Mouse (Mus musculus) heart, embryonic 15.5 days (tissue): ENCODE measurements at regions not wholly inside any gene's neighbourhood (a gene's known extent, or its start where the extent isn't known, plus 50 kb on each side); places are given as distances from the start of the nearest gene placed in this dataset.

Experiments
- ATAC-seq: fragments of 200-750 bp; cut with Nextera tagmentation; replicated peaks from 2 replicates; pipeline ENCODE4 v1.8.0; 2017; ENCODE audit warnings: low read depth, moderate TSS enrichment; ENCODE audit not compliant: insufficient number of reproducible peaks, insufficient read depth, low FRiP score
- H3K27ac ChIP-seq: fragments of 300-500 bp; sonication (generic); 2 replicates; pipeline ENCODE4 v1.5.1; 2015; ENCODE audit warnings: mild to moderate bottlenecking, inconsistent platforms
- H3K27me3 ChIP-seq: fragments of 300-500 bp; sonication (generic); 2 replicates; pipeline ENCODE4 v1.6.1; 2015; ENCODE audit warnings: inconsistent platforms
- H3K36me3 ChIP-seq: fragments of 300-500 bp; sonication (generic); 2 replicates; pipeline ENCODE4 v1.6.1; 2015; ENCODE audit warnings: mild to moderate bottlenecking, inconsistent platforms
- H3K4me1 ChIP-seq: fragments of 300-500 bp; sonication (generic); replicated peaks from 2 replicates; pipeline ENCODE4 v1.6.1; 2015; ENCODE audit warnings: inconsistent platforms
- H3K4me2 ChIP-seq: fragments of 300-500 bp; sonication (generic); 2 replicates; pipeline ENCODE4 v1.6.1; 2015; ENCODE audit warnings: inconsistent platforms, mild to moderate bottlenecking, moderate library complexity
- H3K4me3 ChIP-seq: fragments of 300-500 bp; sonication (generic); 2 replicates; pipeline ENCODE4 v1.5.1; 2015; ENCODE audit warnings: mild to moderate bottlenecking, inconsistent platforms
- H3K9ac ChIP-seq: fragments of 300-500 bp; sonication (generic); 2 replicates; pipeline ENCODE4 v1.6.1; 2015; ENCODE audit warnings: mild to moderate bottlenecking, inconsistent platforms
- H3K9me3 ChIP-seq: fragments of 300-500 bp; sonication (generic); replicated peaks from 2 replicates; pipeline ENCODE4 v1.6.1; 2016; ENCODE audit warnings: inconsistent platforms
- WGBS: fragments of 180-500 bp; shearing (Covaris S2); methylation state at CpG from one replicate; pipeline ENCODE4 v1.1.7; 2015; ENCODE audit warnings: mixed read lengths; 5-methylcytosine and 5-hydroxymethylcytosine counted together

- H3K4me1 ChIP-seq, result peaks cover 2% of the 10 kb centered on the region; the same call in 1 of the 2 replicates
- H3K4me2 ChIP-seq, result no peak overlapping the region
- no peak overlapping the region for H3K27ac ChIP-seq
- no peak overlapping the region for H3K9ac ChIP-seq
- H3K27me3 ChIP-seq, result no peaks in the 10 kb centered on the region
- H3K4me3 ChIP-seq, result no peak overlapping the region
- no peak for ATAC-seq
- WGBS, result 61% methylated on average over 5 of the region's 5 CpGs
- no peaks in the 10 kb centered on the region for H3K9me3 ChIP-seq
- no peaks in the 10 kb centered on the region for H3K36me3 ChIP-seq
Observed at GRCm38 (mm10) chr13:16670047-16670733, 658.5 kb downstream of the Inhba start.

- H3K4me2 ChIP-seq, result no peak overlapping the region
- H3K36me3 ChIP-seq, result no peaks in the 10 kb centered on the region
- peaks cover 2% of the 10 kb centered on the region; the same call in 1 of the 2 replicates for H3K4me1 ChIP-seq
Observed at GRCm38 (mm10) chr13:16670736-16671135, 659.1 kb downstream of the Inhba start.

GRCm38 (mm10) chr13:16676873-16677272 lies 665.2 kb downstream of the Inhba start:
- Histone ChIP-seq H3K9me3 (no peaks in the 10 kb centered on the region), H3K36me3 (no peaks in the 10 kb centered on the region), H3K27me3 (no peaks in the 10 kb centered on the region), H3K9ac (no peak overlapping the region), H3K4me3 (no peak overlapping the region), H3K27ac (no peak overlapping the region), H3K4me2 (no peak overlapping the region), H3K4me1 (no peaks in the 10 kb centered on the region)
- no peak for ATAC-seq
- 79% methylated on average over 1 of the region's 1 CpGs for WGBS

More at GRCm38 (mm10) chr13:16670736-16671135, 659.1 kb downstream of the Inhba start:
- no peaks in the 10 kb centered on the region for H3K9me3 ChIP-seq
- H3K27me3 ChIP-seq, result no peaks in the 10 kb centered on the region
- no peak overlapping the region for H3K4me3 ChIP-seq
- no peak; the same call in 1 of the 2 replicates for ATAC-seq
- H3K9ac ChIP-seq, result no peak overlapping the region
- no peak overlapping the region for H3K27ac ChIP-seq

- Histone ChIP-seq H3K4me1 (no peaks in the 10 kb centered on the region), H3K9ac (no peak overlapping the region), H3K9me3 (no peaks in the 10 kb centered on the region), H3K4me3 (no peak overlapping the region), H3K4me2 (no peak overlapping the region), H3K27me3 (no peaks in the 10 kb centered on the region), H3K27ac (no peak overlapping the region), H3K36me3 (no peaks in the 10 kb centered on the region)
- 45% methylated on average over 1 of the region's 1 CpGs for WGBS
- ATAC-seq, result no peak
Observed at GRCm38 (mm10) chr13:16678246-16679024, 666.8 kb downstream of the Inhba start.

- Histone ChIP-seq H3K9ac (no peak overlapping the region), H3K4me3 (no peak overlapping the region), H3K9me3 (no peaks in the 10 kb centered on the region), H3K27ac (no peak overlapping the region), H3K4me2 (no peak overlapping the region), H3K36me3 (no peaks in the 10 kb centered on the region), H3K27me3 (no peaks in the 10 kb centered on the region), H3K4me1 (peaks cover 6% of the 10 kb centered on the region; the same call in 1 of the 2 replicates)
- WGBS, result 85% methylated on average over 1 of the region's 1 CpGs
- no peak for ATAC-seq
Observed at GRCm38 (mm10) chr13:16694201-16694600, 682.5 kb downstream of the Inhba start.

- H3K27ac ChIP-seq, result peak overlapping the region; percentile 29; the same call in 1 of the 2 replicates
Observed at GRCm38 (mm10) chr13:16700934-16701333, 689.3 kb downstream of the Inhba start.

GRCm38 (mm10) chr13:16702138-16702537 lies 690.5 kb downstream of the Inhba start:
- no peak overlapping the region for H3K4me2 ChIP-seq
- no peaks in the 10 kb centered on the region for H3K27me3 ChIP-seq
- no peaks in the 10 kb centered on the region for H3K36me3 ChIP-seq
- H3K27ac ChIP-seq, result no peak overlapping the region
- ATAC-seq, result no peak
- H3K4me3 ChIP-seq, result no peak overlapping the region
- peaks cover 8% of the 10 kb centered on the region; the same call in 1 of the 2 replicates for H3K4me1 ChIP-seq
- no peak overlapping the region for H3K9ac ChIP-seq
- no peaks in the 10 kb centered on the region for H3K9me3 ChIP-seq
- 70% methylated on average over 1 of the region's 1 CpGs for WGBS

More at GRCm38 (mm10) chr13:16700934-16701333, 689.3 kb downstream of the Inhba start:
- Histone ChIP-seq H3K36me3 (no peaks in the 10 kb centered on the region), H3K4me2 (no peak overlapping the region), H3K9ac (no peak overlapping the region), H3K4me1 (peaks cover 8% of the 10 kb centered on the region; the same call in 1 of the 2 replicates), H3K27me3 (no peaks in the 10 kb centered on the region), H3K4me3 (no peak overlapping the region), H3K9me3 (no peaks in the 10 kb centered on the region)
- WGBS, result 51% methylated on average over 2 of the region's 2 CpGs
- peak; percentile 53; the same call in 1 of the 2 replicates for ATAC-seq

- Histone ChIP-seq H3K27ac (no peak overlapping the region), H3K4me1 (peaks cover 8% of the 10 kb centered on the region; the same call in 1 of the 2 replicates), H3K4me2 (no peak overlapping the region), H3K4me3 (no peak overlapping the region), H3K27me3 (no peaks in the 10 kb centered on the region), H3K9me3 (no peaks in the 10 kb centered on the region), H3K36me3 (no peaks in the 10 kb centered on the region), H3K9ac (no peak overlapping the region)
- ATAC-seq, result no peak
- WGBS, result 73% methylated on average over 10 of the region's 10 CpGs
Observed at GRCm38 (mm10) chr13:16705217-16706104, 693.8 kb downstream of the Inhba start.

GRCm38 (mm10) chr13:16706105-16706442 lies 694.4 kb downstream of the Inhba start:
- no peak overlapping the region for H3K9ac ChIP-seq
- 49% methylated on average over 1 of the region's 1 CpGs for WGBS
- no peaks in the 10 kb centered on the region for H3K36me3 ChIP-seq
- H3K27me3 ChIP-seq, result no peaks in the 10 kb centered on the region
- H3K4me3 ChIP-seq, result no peak overlapping the region
- no peak for ATAC-seq
- H3K27ac ChIP-seq, result no peak overlapping the region
- no peaks in the 10 kb centered on the region for H3K9me3 ChIP-seq
- no peak overlapping the region for H3K4me2 ChIP-seq
- H3K4me1 ChIP-seq, result peaks cover 3% of the 10 kb centered on the region; the same call in 1 of the 2 replicates

- no peak overlapping the region for H3K4me3 ChIP-seq
- ATAC-seq, result peak; percentile 84
- H3K27ac ChIP-seq, result peak overlapping the region; percentile 87
- WGBS, result 26% methylated on average over 5 of the region's 5 CpGs
- H3K27me3 ChIP-seq, result no peaks in the 10 kb centered on the region
- H3K9me3 ChIP-seq, result no peaks in the 10 kb centered on the region
- H3K4me2 ChIP-seq, result peak overlapping the region; percentile 21
- peaks cover 20% of the 10 kb centered on the region for H3K4me1 ChIP-seq
- H3K9ac ChIP-seq, result no peak overlapping the region
- H3K36me3 ChIP-seq, result no peaks in the 10 kb centered on the region
Observed at GRCm38 (mm10) chr13:16715296-16715960, 703.8 kb downstream of the Inhba start.
